In genomic region chr10:56537091-56537490, GRCm38 (mm10) we compare ENCODE assay signal across 12 mouse cellular contexts.
"Had no signal": no experiment of that assay in that cellular context is flagged by ENCODE, and none has a peak within 500 bp of the region (broad histone marks: within the 10 kb centered on the region; RNA-seq: fewer than 3 reads in every experiment).

No protein-coding gene starts in this region.

- H3K36me3 ChIP-seq: limb, embryonic 13.5 days; midbrain, embryonic 13.5 days; stomach, embryonic 15.5 days had no signal

- H3K27me3 ChIP-seq: limb, embryonic 13.5 days; midbrain, embryonic 13.5 days; stomach, embryonic 15.5 days had no signal

- H3K27ac ChIP-seq: kidney, postnatal 0 days; limb, embryonic 13.5 days; liver, embryonic 14.5 days; midbrain, embryonic 13.5 days; stomach, embryonic 15.5 days had no signal

- H3K9ac ChIP-seq: limb, embryonic 13.5 days; liver, embryonic 14.5 days; midbrain, embryonic 13.5 days; stomach, embryonic 15.5 days had no signal

- H3K4me1 ChIP-seq: midbrain, embryonic 13.5 days; stomach, embryonic 15.5 days had no signal

- H3K9me3 ChIP-seq: limb, embryonic 13.5 days; midbrain, embryonic 13.5 days; stomach, embryonic 15.5 days had no signal

- DNase-seq: kidney, adult 11 months; kidney, adult 9 months; kidney, postnatal 36 days; lung, adult 18-20 months; lung, postnatal 36 days; right cerebral cortex, postnatal 14 days; thymus, postnatal 4 days had no signal

- H3K4me2 ChIP-seq: limb, embryonic 13.5 days; midbrain, embryonic 13.5 days; stomach, embryonic 15.5 days had no signal

- H3K4me3 ChIP-seq: limb, embryonic 13.5 days; midbrain, embryonic 13.5 days; stomach, embryonic 15.5 days had no signal

- ATAC-seq: midbrain, embryonic 13.5 days had no signal
